Mouse (Mus musculus) layer of hippocampus, postnatal 14 days (tissue): ENCODE data around the gene Vmn1r56. TPM values are rescaled to one million over a fixed set of nuclear protein-coding genes. Genes with fewer than 3 reads are reported as not detected.
"Not testable (repeated sequence)": the region's sequence is repeated elsewhere in the genome, so short reads cannot be mapped to it uniquely, and the experiment has no call there.

Experiments used
- DNase-seq, 2 experiments: peaks; one replicate each; pipeline ENCODE4 v3.0.0; 2021 to 2022; ENCODE audit warnings: low spot score in 2 of 2, mixed read lengths in 1 of 2
- long read RNA-seq, 2 experiments: library from polyadenylated mRNA; stranded (forward); transcript quantifications; one replicate each; pipeline ENCODE4 v2.0.0; 2021
- total RNA-seq, 2 experiments: library from RNA; stranded (reverse); gene quantifications; 2 replicates each; pipeline ENCODE4 v1.2.3; 2021

Vmn1r56 gene
- not detected for total RNA-seq
- long read RNA-seq, experiment 1, result 0 reads
- long read RNA-seq, experiment 2, result 0 reads

DNA sequence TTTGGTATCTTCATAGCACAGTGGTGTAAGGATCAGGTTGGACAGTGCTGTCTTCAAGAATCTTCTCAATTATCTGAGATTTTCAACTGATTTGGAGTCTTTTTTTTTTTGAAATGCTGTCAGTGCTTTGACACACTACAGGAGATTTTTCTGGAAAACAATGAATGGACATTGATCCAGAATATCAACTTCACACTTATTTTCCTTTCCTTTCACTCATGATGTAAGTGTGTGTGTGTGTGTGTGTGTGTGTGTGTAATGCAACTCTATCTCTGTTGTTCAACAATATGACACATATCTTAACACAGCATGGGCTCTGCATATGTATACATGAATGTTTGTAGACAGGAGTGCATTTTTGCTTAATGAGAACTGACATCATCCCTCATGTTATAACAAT lies at the start of gene Vmn1r56:
Gene Vmn1r56, minus strand, starts transcription at position 101 of the 400 bp plus-strand sequence.
- DNase-seq, result not testable (repeated sequence)

DNA sequence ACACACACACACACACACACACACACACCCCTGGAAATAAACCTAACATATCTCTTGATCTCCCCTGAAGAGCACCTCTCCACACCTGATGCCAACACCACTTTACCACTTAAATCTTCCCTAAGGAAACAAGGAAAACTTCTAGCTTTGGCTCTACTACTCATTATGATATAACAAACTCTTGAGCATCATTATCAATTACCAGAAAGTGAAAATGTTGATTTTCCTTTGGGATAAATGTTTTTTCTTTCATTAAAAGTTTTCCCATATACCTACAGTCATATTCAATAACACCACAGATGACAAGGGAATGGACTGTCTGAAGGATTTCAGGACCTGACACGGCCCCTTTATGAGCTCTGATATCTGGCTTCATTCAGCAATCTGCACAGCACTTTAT lies 21.6 kb upstream of the Vmn1r56 start, which contains the start of gene Vmn1r57:
Gene Vmn1r57, plus strand, starts transcription at position 301 of the 400 bp plus-strand sequence.
- not testable (repeated sequence) for DNase-seq

DNA sequence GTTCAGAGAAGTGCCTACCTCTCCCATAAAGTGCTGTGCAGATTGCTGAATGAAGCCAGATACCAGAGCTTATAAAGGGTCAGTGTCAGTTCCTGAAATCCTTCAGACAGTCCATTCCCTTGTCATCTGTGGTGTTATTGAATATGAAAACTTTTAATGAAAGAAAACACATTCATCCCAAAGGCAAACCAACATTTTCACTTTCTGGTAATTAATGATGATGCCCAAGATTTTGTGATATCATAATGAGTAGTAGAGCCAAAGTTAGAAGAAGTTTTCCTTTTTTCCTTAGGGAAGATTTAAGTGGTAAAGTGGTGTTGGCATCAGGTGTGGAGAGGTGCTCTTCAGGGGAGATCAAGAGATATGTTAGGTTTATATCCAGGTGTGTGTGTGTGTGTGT lies 47.0 kb downstream of the Vmn1r56 start, which contains the start of gene Vmn1r55:
Gene Vmn1r55, minus strand, starts transcription at position 101 of the 400 bp plus-strand sequence.
- DNase-seq, result not testable (repeated sequence)

Other genes with a start within 250 kb of the Vmn1r56 start
- gene Sbk2, start 232.3 kb downstream of the Vmn1r56 start, total RNA-seq, result not detected
- under 1 TPM; 0.44 to 0.67 TPM for gene Sbk3, start 225.6 kb downstream of the Vmn1r56 start, total RNA-seq
- gene Zfp579, start 200.6 kb downstream of the Vmn1r56 start, total RNA-seq, result 10 to 100 TPM; 36.9 to 39.0 TPM
- 1 to 10 TPM; 5.7 to 6.4 TPM for gene Zfp524, start 182.3 kb downstream of the Vmn1r56 start, total RNA-seq
- 10 to 100 TPM; 21.4 to 27.7 TPM for gene Fiz1, start 182.1 kb downstream of the Vmn1r56 start, total RNA-seq
- not detected for gene Gm44973, start 181.3 kb downstream of the Vmn1r56 start, total RNA-seq
- gene Zfp865, start 176.4 kb downstream of the Vmn1r56 start, total RNA-seq, result 10 to 100 TPM; 34.6 to 35.8 TPM
- gene Ccdc106, start 176.2 kb downstream of the Vmn1r56 start, total RNA-seq, result 10 to 100 TPM; 65.6 to 67.2 TPM
- gene 4632433K11Rik, start 162.6 kb downstream of the Vmn1r56 start, total RNA-seq, result not detected
- gene Zfp784, start 158.3 kb downstream of the Vmn1r56 start, total RNA-seq, result 1 to 10 TPM; 5.3 to 7.0 TPM
- gene Zfp580, start 145.2 kb downstream of the Vmn1r56 start, total RNA-seq, result 10 to 100 TPM; 57.8 to 63.2 TPM
- gene U2af2, start 134.6 kb downstream of the Vmn1r56 start, total RNA-seq, result 100 to 1,000 TPM; 163 to 176 TPM
- gene Epn1, start 116.5 kb downstream of the Vmn1r56 start, total RNA-seq, result 100 to 1,000 TPM; 479 to 480 TPM
- not detected for gene Rfpl4, start 79.8 kb downstream of the Vmn1r56 start, total RNA-seq
- not detected for gene Rasl2-9, start 70.8 kb downstream of the Vmn1r56 start, total RNA-seq
- not detected for gene Vmn1r55, start 47.1 kb downstream of the Vmn1r56 start, total RNA-seq
- gene Vmn1r57, start 21.7 kb upstream of the Vmn1r56 start, total RNA-seq, result not detected
- gene Gm5065, start 153.8 kb upstream of the Vmn1r56 start, total RNA-seq, result not detected
- not detected for gene Nlrp2, start 154.3 kb upstream of the Vmn1r56 start, total RNA-seq
- not detected for gene Vmn1r58, start 216.6 kb upstream of the Vmn1r56 start, total RNA-seq